Mouse (Mus musculus) cerebellum, adult 2 months (tissue): ENCODE data around the gene Atf6.

Experiments
- CTCF ChIP-seq: fragments of 200-500 bp; IDR thresholded peaks from 2 replicates; pipeline ENCODE4 v1.5.1; 2011; ENCODE audit warnings: low read depth, mild to moderate bottlenecking, control low read depth, low read length, moderate library complexity, borderline replicate concordance; ENCODE audit not compliant: insufficient read depth
- POLR2A ChIP-seq: fragments of 200-500 bp; IDR thresholded peaks from 2 replicates; pipeline ENCODE4 v1.6.1; 2011; ENCODE audit warnings: low read length, control low read depth, borderline replicate concordance; ENCODE audit not compliant: insufficient read depth

DNA sequence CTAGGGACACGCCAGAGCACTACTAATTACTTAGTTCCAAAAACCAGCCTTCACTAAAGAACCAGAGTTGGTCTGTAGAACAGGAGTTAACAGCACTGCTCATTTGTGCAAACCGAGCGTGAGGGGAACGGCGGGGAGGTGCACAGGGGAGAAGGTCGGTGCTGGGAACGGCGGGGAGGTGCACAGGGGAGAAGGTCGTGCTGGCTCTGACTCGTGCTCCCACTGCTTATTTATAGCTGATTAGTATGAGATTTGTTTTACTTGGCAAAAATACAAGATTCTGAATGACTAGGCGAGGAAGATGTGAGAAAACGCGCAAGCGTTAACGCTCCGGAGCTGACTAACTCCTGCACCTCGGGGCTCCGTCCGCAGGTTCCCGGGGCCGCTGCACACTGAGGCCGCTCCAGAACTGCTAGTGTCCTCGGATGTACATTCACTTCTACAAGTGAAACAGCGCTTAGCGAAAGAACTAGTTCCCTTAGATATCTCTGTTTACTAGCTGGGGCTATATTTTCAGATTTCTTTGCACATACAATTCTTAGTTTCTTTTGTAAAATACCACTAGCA, 96.1 kb downstream of the Atf6 start:
- TF ChIP-seq POLR2A (no peak), CTCF (no peak)
